Mouse (Mus musculus) ES-Bruce4 (cell line): ENCODE measurements around the gene Il3.

Experiments used
- CTCF ChIP-seq: IDR thresholded peaks from one replicate; pipeline ENCODE4 v1.8.1; 2011; ENCODE audit warnings: low read depth, low read length
- POLR2A ChIP-seq: IDR thresholded peaks from one replicate; pipeline ENCODE4 v1.8.1; 2011; ENCODE audit warnings: low read length; ENCODE audit not compliant: insufficient read depth

DNA sequence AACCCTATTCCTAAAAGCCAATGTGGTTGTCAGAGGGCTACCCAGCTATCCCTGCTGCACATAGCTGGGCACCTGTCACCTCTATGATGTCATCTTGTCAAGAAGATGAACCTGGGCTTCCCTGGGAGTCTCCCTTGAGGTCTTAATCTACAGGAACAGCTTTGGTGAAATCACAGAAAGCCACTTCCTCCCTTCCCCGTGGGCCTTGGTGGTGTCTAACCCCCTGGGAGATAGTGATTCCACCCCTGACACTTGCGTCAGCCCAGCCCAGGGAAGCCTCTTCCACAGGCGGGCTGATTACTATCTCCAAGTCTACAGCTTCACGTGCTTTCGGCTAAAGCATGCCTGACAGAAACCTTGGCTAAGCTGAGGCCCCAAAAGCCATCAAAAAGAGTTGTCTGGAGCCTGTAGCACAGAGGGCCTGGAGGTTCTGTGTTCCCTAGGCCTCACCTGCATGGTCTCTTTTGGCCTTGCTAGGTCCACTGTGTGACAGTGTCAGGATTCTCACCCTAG, 4.4 kb upstream of the Il3 start:
- TF ChIP-seq POLR2A (no peak), CTCF (no peak)
